Mouse (Mus musculus) ES-E14 (cell line): ENCODE data around the gene Man2b2. TPM values are rescaled to one million over a fixed set of nuclear protein-coding genes. Genes with fewer than 3 reads are reported as not detected.

Experiments used
- DNase-seq: peaks from one replicate; pipeline ENCODE4 v3.0.0-alpha.2; 2013; ENCODE audit warnings: low read depth, low spot score
- H3K27ac ChIP-seq: 2 replicates; pipeline ENCODE4 v1.5.1; 2012; ENCODE audit warnings: low read depth, mild to moderate bottlenecking, low read length, moderate library complexity, mixed read lengths; ENCODE audit not compliant: poor library complexity, insufficient read depth, severe bottlenecking
- H3K36me3 ChIP-seq: 2 replicates; pipeline ENCODE4 v1.6.1; 2012; ENCODE audit warnings: mild to moderate bottlenecking, low read length, moderate library complexity, mixed read lengths; ENCODE audit not compliant: control insufficient read depth, poor library complexity, insufficient read depth, severe bottlenecking
- H3K4me1 ChIP-seq, 2 experiments: fragments of 150-350 bp in 1 of 2; sonication (generic) in 1 of 2; 2 replicates each; pipeline ENCODE4 v1.6.1; 2012; ENCODE audit warnings: low read length in 2 of 2, mild to moderate bottlenecking in 1 of 2, mixed read lengths in 1 of 2; ENCODE audit not compliant: control insufficient read depth in 2 of 2, insufficient read depth in 2 of 2, poor library complexity in 1 of 2
- H3K4me3 ChIP-seq, 2 experiments: fragments of 150-350 bp in 1 of 2; sonication (generic) in 1 of 2; 2 replicates each; pipeline ENCODE4 v1.5.1; 2012; ENCODE audit warnings: low read length in 2 of 2, low read depth in 1 of 2, mild to moderate bottlenecking in 1 of 2, mixed read lengths in 1 of 2; ENCODE audit not compliant: insufficient read depth in 1 of 2, poor library complexity in 1 of 2, severe bottlenecking in 1 of 2
- H3K9ac ChIP-seq: 2 replicates; pipeline ENCODE4 v1.6.1; 2012; ENCODE audit warnings: low read depth, mild to moderate bottlenecking, low read length, mixed read lengths; ENCODE audit not compliant: poor library complexity, insufficient read depth, severe bottlenecking
- H3K9me3 ChIP-seq: fragments of 150-350 bp; sonication (generic); 2 replicates; pipeline ENCODE4 v1.6.1; 2012; ENCODE audit warnings: low read depth, mild to moderate bottlenecking, low read length; ENCODE audit not compliant: control insufficient read depth, insufficient read depth
- CHD2 ChIP-seq: IDR thresholded peaks from 2 replicates; pipeline ENCODE4 v1.6.1; 2014; ENCODE audit warnings: mild to moderate bottlenecking, low read depth, low read length, inconsistent platforms
- HCFC1 ChIP-seq: IDR thresholded peaks from 2 replicates; pipeline ENCODE4 v1.6.1; 2012; ENCODE audit warnings: low read length, inconsistent platforms, borderline replicate concordance; ENCODE audit not compliant: insufficient read depth
- MAFK ChIP-seq: IDR thresholded peaks from 2 replicates; pipeline ENCODE4 v1.6.1; 2014; ENCODE audit warnings: mild to moderate bottlenecking, low read depth, low read length, inconsistent platforms; ENCODE audit not compliant: insufficient read depth
- ZC3H11A ChIP-seq: IDR thresholded peaks from 2 replicates; pipeline ENCODE4 v1.6.1; 2012; ENCODE audit warnings: low read depth, mild to moderate bottlenecking, inconsistent platforms, low read length, borderline replicate concordance
- ZNF384 ChIP-seq: IDR thresholded peaks from 2 replicates; pipeline ENCODE4 v1.6.1; 2012; ENCODE audit warnings: low read depth, low read length, inconsistent platforms
- in situ Hi-C, 2 experiments: fragments of 600-800 bp; cut with MboI; formaldehyde crosslinking; loops; one replicate each; pipeline ENCODE4 v1.15.1; 2025; ENCODE audit warnings: low sequenced_read_pairs in 2 of 2, inconsistent platforms in 1 of 2; ENCODE audit not compliant: unreplicated experiment in 2 of 2
- total RNA-seq: library from RNA; depleted of rRNA; stranded (reverse); fragments of 300-350 nt; gene quantifications from 2 replicates; pipeline ENCODE4 v1.2.3, GENCODE M21; 2012; rRNA removed

Man2b2 gene
- total RNA-seq = 11.6 and 15.1 TPM in 2 replicates

- H3K27ac ChIP-seq = no peak within 1 kb of the TSS
- H3K36me3 ChIP-seq = peaks cover 6% of the 10 kb centered on the region; the same call in 1 of the 2 replicates
- in situ Hi-C loops = no loop called here
Measured at GRCm38 (mm10) chr5:36829913-36830879, at the start of gene Man2b2. Man2b2 (minus strand) TSS chr5:36830653.

DNA sequence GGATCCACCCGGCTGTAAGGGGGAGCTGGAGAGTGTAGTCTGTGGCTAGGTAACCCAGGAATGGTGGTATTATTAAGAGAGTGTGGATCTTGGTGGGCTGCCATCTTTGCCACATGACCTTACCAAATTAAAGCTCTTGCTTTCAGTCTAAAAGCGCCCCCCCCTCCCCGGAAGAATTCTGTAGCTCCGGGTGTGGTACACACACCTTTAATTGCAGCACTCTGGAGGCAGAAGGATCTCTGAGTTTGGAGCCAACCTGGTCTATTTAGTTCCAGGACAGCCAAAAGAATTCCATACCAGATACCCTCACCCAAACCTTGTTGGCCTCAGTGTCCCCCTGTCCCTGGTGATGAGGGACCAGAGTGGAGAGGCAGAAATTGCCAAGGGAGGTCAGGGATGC, 48.3 kb upstream of the Man2b2 start:
- Histone ChIP-seq H3K9ac (no peak overlapping the region), H3K9me3 (no peaks in the 10 kb centered on the region), H3K36me3 (no peaks in the 10 kb centered on the region; the same call in 1 of the 2 replicates), H3K27ac (no peak overlapping the region), H3K4me1 (peaks cover 5 to 23% of the 10 kb centered on the region in 2 experiments; a peak in 1 of 4 replicates), H3K4me3 (no peak overlapping the region)
- TF ChIP-seq HCFC1 (no peak), MAFK (no peak), CHD2 (no peak), ZNF384 (no peak)
- in situ Hi-C loops = no loop called here
- DNase-seq = no peak

More at GRCm38 (mm10) chr5:36829913-36830879, at the start of gene Man2b2:
- peak; percentile 64 for DNase-seq
- TF ChIP-seq HCFC1 (peak; percentile 79; the same call in 1 of the 2 replicates), CHD2 (no peak)
- peak within 1 kb of the TSS; percentile 67 for H3K9ac ChIP-seq
- H3K9me3 ChIP-seq = no peaks in the 10 kb centered on the region
- H3K4me3 ChIP-seq = peak within 1 kb of the TSS; percentile 74 to 90
- H3K4me1 ChIP-seq = peaks cover 0 to 3% of the 10 kb centered on the region in 2 experiments; a peak in 1 of 4 replicates

DNA sequence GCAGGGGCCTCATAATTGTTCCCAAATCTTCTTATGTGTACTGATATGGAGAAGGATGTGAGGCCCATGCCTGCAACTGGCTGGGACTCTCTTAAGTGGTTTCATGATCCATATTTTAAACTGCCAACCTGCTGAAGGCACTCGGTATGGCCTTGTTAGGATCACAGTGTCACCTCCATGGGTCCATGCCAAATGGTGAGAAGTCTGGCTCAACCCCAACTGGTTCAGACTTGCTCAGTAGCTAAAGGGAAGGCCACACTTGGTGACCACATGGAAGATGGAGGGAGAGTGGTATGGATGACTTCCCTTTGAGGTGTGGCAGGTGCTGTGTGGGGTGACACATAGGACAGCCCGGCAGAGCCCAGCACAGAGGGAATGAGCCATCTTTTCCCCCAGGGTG, 47.2 kb upstream of the Man2b2 start:
- peaks cover 4 to 21% of the 10 kb centered on the region in 2 experiments; a peak in 1 of 4 replicates for H3K4me1 ChIP-seq
- H3K27ac ChIP-seq = no peak overlapping the region
- no peak overlapping the region for H3K9ac ChIP-seq
- H3K36me3 ChIP-seq = no peaks in the 10 kb centered on the region; the same call in 1 of the 2 replicates
- no peak for DNase-seq
- H3K4me3 ChIP-seq = no peak overlapping the region
- no peaks in the 10 kb centered on the region for H3K9me3 ChIP-seq
- TF ChIP-seq MAFK (no peak), CHD2 (no peak), ZNF384 (no peak), HCFC1 (no peak), ZC3H11A (no peak)
- in situ Hi-C loops = no loop called here

GRCm38 (mm10) chr5:36876777-36877396, 46.4 kb upstream of the Man2b2 start:
- Histone ChIP-seq H3K4me1 (peaks cover 2 to 21% of the 10 kb centered on the region in 2 experiments; a peak in 1 of 4 replicates), H3K27ac (no peak overlapping the region; the same call in 1 of the 2 replicates), H3K9ac (no peak overlapping the region), H3K36me3 (no peaks in the 10 kb centered on the region; the same call in 1 of the 2 replicates), H3K9me3 (no peaks in the 10 kb centered on the region), H3K4me3 (no peak overlapping the region)
- in situ Hi-C loops = no loop called here
- no peak for TF ChIP-seq CHD2
- no peak for TF ChIP-seq MAFK
- TF ChIP-seq HCFC1 = no peak
- no peak for TF ChIP-seq ZNF384
- TF ChIP-seq ZC3H11A = no peak
- no peak for DNase-seq
